Mouse (Mus musculus) small intestine, adult 2 months (tissue): ENCODE measurements around the gene Mbtps1.

Experiments
- CTCF ChIP-seq: fragments of 200-500 bp; IDR thresholded peaks from 2 replicates; pipeline ENCODE4 v1.5.1; 2012; ENCODE audit warnings: low read depth, mild to moderate bottlenecking, control low read depth, inconsistent platforms, low read length, moderate library complexity, mixed read lengths; ENCODE audit not compliant: insufficient replicate concordance, insufficient read length; ENCODE audit errors: extremely low read depth
- POLR2A ChIP-seq: fragments of 200-500 bp; IDR thresholded peaks from 2 replicates; pipeline ENCODE4 v1.6.1; 2012; ENCODE audit warnings: low read depth, mild to moderate bottlenecking, control low read depth, inconsistent platforms, low read length, moderate library complexity

DNA sequence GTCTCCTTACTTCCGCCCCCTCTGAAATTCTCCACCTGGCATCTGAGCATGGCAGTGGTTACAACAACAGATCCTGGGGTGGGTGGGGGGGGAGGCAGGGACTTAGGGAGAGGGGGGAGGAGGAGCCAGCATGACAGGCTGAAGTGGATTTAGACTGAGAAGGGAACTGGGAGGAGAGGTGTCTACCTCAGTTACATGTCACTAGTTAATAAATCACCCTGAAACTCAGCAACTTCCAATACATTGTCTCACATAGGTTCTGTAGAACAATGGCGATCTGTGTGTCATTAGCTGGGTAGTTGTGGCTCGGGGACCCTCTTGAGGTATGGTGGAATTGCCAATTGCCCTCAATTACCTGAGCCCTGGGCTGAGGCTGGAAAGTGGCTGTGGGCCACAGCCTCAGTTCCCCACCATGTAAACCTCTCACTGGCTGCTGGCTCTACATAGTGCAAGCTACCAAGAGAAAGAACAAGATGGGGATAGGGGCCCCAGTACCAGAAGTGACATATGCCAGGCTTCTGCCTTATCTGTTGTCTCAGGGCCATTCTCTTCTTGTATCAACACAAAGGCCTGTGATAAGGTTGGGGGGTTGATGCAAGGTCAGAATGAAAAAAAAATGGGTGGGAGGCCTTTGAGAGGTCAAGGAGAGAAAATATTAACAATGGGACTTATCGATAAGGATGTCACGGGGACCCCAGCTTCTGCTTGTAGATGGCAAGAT is 22.1 kb upstream of the Mbtps1 start:
- TF ChIP-seq CTCF (no peak), POLR2A (no peak)
